Mouse (Mus musculus) heart, postnatal 0 days (tissue): ENCODE measurements around the gene Gpr87.

Experiments
- CTCF ChIP-seq: IDR thresholded peaks from 2 replicates; pipeline ENCODE4 v1.5.1; 2016; ENCODE audit warnings: antibody characterized with exemption, control low read depth, low read depth
- EP300 ChIP-seq: IDR thresholded peaks from 2 replicates; pipeline ENCODE4 v1.6.1; 2016; ENCODE audit warnings: antibody characterized with exemption, low read depth

- TF ChIP-seq CTCF (no peak), EP300 (no peak)
These were observed 17.5 kb upstream of the Gpr87 start for GRCm38 (mm10) chr3:59212404-59212803.
